Mouse (Mus musculus) v-Abl transformed pro-B cells (cell line): ENCODE measurements at regions not wholly inside any gene's neighbourhood (a gene's known extent, or its start where the extent isn't known, plus 50 kb on each side); places are given as distances from the start of the nearest gene placed in this dataset.

Experiments
- in situ Hi-C, 2 experiments: fragments of 400-800 bp; cut with MboI; formaldehyde crosslinking; loops; one replicate each; pipeline ENCODE4 v1.15.1; 2025; ENCODE audit not compliant: unreplicated experiment in 2 of 2

DNA sequence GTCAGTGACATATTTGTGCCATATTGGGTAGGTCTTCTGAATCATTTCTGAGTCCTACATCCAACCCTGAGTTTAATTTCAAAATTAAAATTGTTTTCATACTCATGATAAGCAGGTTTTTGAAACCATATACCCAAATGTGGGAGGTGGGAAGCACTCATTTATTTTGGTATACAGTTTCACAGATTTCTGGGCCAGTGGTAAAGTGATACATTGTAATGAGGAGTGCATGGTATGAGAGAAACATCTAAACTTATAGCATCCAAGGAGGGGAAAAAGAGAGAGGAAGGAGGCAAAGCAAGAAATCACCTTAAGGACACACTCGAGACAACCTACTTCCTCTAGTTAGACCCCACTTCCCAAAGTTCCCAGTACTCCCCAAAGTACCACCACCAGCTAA lies 157.6 kb downstream of the Mreg start:
- in situ Hi-C loops: no loop called here

- in situ Hi-C loops: no loop called here
These were observed 161.2 kb downstream of the Mreg start for GRCm38 (mm10) chr1:72050858-72051257.

DNA sequence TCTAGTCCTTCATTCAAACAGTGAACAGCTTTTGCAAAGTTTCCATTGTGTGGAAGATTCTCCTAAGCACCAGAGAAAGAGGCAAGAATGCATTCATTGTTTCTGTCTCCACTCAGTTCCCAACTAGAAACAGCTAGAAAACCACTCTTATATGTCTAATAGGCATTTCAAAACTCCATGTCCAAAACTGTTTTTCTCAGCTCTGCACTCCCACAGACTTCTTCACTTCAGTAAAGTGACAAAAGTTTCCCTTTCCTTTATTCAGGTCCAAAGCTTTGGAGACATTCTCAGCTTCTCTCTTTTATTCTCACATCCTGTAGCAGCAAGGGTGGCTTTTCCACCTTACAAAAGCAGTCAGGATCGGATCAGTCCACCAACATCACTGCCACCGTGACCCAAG lies 166.0 kb downstream of the Mreg start:
- in situ Hi-C loops: no loop called here

DNA sequence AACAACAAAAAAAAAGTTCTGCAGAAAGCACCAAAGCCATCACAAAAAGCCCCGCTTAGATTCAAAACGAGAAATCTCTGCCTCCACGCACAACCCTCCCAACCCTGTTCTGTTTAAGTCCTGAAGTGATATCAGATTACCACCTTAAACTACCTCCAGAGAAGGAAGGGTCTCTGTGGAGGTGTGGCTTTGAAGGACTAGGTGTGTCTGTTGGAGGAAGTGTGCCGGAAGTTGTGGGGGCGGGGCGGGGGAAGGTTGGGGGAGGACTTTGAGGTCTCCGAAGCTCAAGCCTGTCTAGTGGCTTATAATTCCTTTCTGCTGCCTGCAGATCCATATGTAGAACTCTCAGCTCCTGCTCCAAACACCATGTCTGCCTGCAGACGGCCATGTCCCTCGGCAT lies 173.6 kb downstream of the Mreg start:
- in situ Hi-C loops: no loop called here

- in situ Hi-C loops: no loop called here
These were observed 175.5 kb downstream of the Mreg start for GRCm38 (mm10) chr1:72036600-72036999.

DNA sequence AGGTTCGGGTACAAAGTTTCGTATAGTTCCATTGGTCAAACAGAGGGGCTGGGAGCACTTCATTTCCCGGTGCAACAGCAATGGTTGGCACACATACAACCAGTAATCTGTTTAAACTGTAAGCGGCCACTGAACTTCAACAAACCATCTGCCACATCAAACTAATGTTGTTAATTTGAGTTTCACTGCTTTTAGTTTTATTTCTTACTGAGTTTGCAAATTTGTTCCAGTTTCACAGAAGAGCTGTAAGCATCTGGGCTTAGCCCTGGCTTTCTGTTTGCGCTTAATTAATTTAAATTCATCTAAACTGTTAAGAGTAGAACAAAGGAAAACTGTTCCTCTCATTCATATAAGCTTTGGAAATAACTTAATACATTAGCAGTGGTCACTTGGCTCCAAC lies 176.0 kb downstream of the Mreg start:
- in situ Hi-C loops: no loop called here

- in situ Hi-C loops: no loop called here
These were observed 178.2 kb downstream of the Mreg start for GRCm38 (mm10) chr1:72033941-72034340.

- in situ Hi-C loops: no loop called here
These were observed 179.9 kb downstream of the Mreg start for GRCm38 (mm10) chr1:72032214-72032613.

- in situ Hi-C loops: no loop called here
These were observed 181.2 kb downstream of the Mreg start for GRCm38 (mm10) chr1:72030763-72031405.

GRCm38 (mm10) chr1:72029625-72030024 lies 182.5 kb downstream of the Mreg start:
- in situ Hi-C loops: no loop called here

- in situ Hi-C loops: no loop called here
These were observed 185.2 kb downstream of the Mreg start for GRCm38 (mm10) chr1:72026861-72027260.

- in situ Hi-C loops: no loop called here
These were observed 189.5 kb downstream of the Mreg start for GRCm38 (mm10) chr1:72022631-72023030.

DNA sequence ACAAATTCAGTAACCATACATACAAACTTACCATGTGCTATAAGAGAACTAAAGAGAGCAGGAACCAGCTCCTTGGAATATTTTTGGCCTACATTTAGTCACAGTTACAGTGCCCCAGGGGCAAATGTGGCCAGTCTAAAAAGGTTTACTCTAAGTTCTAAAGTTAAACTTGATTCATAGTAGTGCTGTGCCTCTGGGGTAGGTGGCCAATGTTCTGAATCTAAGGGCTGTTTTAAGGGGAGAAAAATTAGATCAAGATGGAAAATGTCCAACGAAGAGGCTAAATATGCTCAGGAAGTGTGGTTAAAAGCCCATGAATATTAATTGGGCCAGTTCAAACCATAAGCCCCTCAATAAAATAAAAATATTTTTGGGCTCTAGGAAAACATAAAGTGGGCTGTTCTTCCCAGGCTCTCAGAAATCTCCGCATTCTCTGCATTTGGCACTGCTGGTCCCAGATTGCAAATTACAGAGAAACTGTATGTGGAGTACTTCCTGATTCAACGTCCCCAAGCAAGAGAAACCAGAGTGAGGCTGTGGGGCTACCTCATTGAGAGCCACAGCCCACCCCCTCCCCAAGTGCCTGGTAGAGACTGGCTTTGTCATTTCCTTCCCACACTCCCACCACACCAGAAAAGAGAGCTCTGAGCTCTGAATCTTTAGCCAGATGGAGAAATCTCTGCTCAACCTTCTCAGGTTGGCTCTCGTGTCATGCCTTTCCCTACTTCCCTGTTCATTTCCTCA lies 193.5 kb downstream of the Mreg start:
- in situ Hi-C loops: no loop called here

DNA sequence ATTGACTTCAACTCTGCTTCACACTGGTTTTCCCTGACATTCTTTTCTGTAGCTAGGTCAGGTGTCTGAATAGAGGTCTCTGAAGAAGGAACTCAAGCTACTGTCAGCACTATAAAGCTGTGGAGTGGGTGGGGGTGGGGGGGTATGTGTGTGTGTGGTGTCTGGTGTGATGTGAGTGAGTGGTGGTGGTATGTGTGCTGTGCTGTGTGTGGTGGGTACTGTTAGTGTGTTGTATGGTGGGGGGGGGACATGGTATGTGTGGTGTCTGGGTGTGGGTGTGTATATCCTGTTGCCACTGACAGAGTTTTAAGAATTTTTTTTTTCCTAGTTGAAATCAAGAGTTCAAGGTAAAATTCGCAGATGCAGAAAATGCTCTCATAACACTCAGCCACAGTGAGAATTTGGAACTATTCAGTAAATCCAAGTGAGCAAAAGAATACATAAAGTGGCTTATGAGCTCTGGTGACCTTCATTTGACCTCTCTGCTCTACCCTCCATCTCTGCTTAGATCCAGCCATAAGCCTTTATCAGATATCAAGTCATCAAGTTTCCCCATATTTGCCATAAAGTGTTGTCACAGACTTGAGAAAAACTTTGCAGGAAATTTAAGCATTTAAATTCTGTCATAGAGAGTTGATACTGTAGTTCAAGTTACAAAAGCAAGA lies 194.2 kb downstream of the Mreg start:
- in situ Hi-C loops: no loop called here

DNA sequence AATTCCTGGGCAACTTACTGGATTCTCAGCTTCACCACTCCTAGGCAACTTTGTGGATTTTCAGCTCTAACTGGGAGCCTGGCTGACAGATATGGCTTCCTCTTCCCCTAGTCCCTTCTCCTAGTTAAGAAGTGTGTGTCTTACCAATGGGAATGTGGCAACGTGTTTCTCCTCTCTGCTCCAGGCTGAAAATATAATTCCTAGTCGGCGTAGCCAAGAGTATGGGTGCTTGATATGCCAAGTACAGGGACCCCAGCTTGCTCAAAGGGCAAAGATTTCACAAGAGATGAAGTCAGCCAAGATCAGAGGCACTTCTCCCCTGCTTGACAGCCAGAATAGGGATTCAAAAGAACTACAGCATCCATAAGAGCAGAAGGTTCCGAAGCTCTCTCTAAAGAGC lies 196.6 kb downstream of the Mreg start:
- in situ Hi-C loops: no loop called here

DNA sequence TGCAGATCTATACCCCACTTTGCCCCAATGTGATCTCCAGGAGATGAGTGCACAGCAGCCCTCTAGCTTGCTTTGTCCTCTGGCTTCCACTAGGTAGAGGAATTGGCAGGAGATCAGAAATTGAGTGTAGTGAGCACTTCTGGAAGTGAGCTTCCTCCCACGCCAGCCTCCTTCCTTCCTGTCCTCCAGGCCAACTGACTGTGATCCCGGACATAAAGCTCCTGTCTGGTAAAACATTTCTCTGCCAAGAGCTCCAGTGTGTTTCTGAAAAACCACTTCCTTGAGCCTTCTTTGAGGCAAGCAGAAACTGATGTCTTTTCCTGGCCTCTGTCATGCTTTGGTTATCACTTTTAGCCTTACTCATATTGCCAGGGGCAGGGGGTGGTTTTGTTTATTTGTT lies 197.5 kb downstream of the Mreg start:
- in situ Hi-C loops: no loop called here

DNA sequence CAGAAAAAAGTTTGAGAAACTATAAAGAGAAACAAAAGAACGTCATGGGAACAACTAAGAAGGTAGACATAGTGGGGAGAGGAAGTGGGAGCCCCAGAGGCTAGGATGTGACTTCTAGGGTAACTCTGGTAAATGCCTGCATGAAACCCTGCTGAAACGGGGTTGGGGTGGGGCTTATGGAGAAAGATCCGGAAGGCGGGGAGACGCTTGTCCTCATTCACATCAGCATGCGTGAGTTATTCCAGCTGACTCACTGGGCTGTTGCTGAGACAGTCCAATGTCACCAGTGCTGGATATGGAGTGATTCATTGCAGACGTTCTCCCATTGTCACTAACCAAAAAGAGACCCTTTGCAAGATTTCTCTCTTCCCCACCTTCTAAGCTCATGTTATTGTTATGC lies 198.2 kb downstream of the Mreg start:
- in situ Hi-C loops: no loop called here

- in situ Hi-C loops: no loop called here
These were observed 199.4 kb downstream of the Mreg start for GRCm38 (mm10) chr1:72012710-72013109.

- in situ Hi-C loops: no loop called here
These were observed 202.7 kb downstream of the Mreg start for GRCm38 (mm10) chr1:72009270-72009928.

GRCm38 (mm10) chr1:72006696-72007291 lies 205.3 kb downstream of the Mreg start:
- in situ Hi-C loops: no loop called here

GRCm38 (mm10) chr1:72005956-72006355 lies 206.2 kb downstream of the Mreg start:
- in situ Hi-C loops: no loop called here
